19 mouse cellular contexts compared by ENCODE assay signal in genomic region chr1:94203281-94203680, GRCm38 (mm10).
"Had no signal": no experiment of that assay in that cellular context is flagged by ENCODE, and none has a peak within 500 bp of the region (broad histone marks: within the 10 kb centered on the region; RNA-seq: fewer than 3 reads in every experiment).

No protein-coding gene starts in this region.

- DNase-seq: heart, postnatal 10 days; heart, postnatal 14 days; heart, postnatal 36 days; heart, postnatal 4 days; kidney, adult 11 months; kidney, adult 18-20 months; kidney, adult 2 months; kidney, adult 8-10 months; kidney, adult 9 months; kidney, postnatal 10 days; kidney, postnatal 14 days; kidney, postnatal 25 days; kidney, postnatal 36 days had no signal

- ATAC-seq: hindbrain, embryonic 16.5 days; hindbrain, postnatal 0 days; inflammation-experienced regulatory T-cells, adult 6 months; intestine, embryonic 15.5 days; intestine, embryonic 16.5 days; intestine, postnatal 0 days had no signal
